In genomic region chr11:116424621-116425407, GRCm38 (mm10) we compare ENCODE assay signal across 19 mouse cellular contexts. TPM values are rescaled to one million over a fixed set of nuclear protein-coding genes. Genes with fewer than 3 reads are reported as not detected.
A peak's percentile ranks its signal among the peaks of the same experiment; 100 is the strongest.
DNase-seq lines count a peak whose midpoint lies in the region; ATAC-seq and TF ChIP-seq lines count a peak whose summit lies in the region.
"Had no signal": no experiment of that assay in that cellular context is flagged by ENCODE, and none has a peak within 500 bp of the region (broad histone marks: within the 10 kb centered on the region; RNA-seq: fewer than 3 reads in every experiment).

No protein-coding gene starts in this region.

- 40% methylated on average over 8 of the region's 8 CpGs for WGBS in heart, embryonic 15.5 days
- 22% methylated on average over 8 of the region's 8 CpGs for WGBS in liver, embryonic 15.5 days (ENCODE audit: insufficient replicate concordance)

- no peak overlapping the region for H3K4me2 ChIP-seq in heart, embryonic 15.5 days
- peak overlapping the region; percentile 55 for H3K4me2 ChIP-seq in CH12.LX (ENCODE audit: insufficient read depth, low read depth, poor library complexity, severe bottlenecking)
- no peak overlapping the region for H3K4me2 ChIP-seq in liver, embryonic 15.5 days
- H3K4me2 ChIP-seq: embryonic facial prominence, embryonic 13.5 days; lung, embryonic 14.5 days; midbrain, embryonic 11.5 days had no signal

- in situ Hi-C loops in CH12.LX (cut with MboI; ENCODE audit: low pct_ligation_motif_present, low pct_unique_long_range_greater_than_20kb, low sequenced_read_pairs): loop anchor here (25.0 kb wide), 1 partner anchor 788 kb away; the partner anchor contains the start of gene Slc25a19

- no peaks in the 10 kb centered on the region for H3K27me3 ChIP-seq in heart, embryonic 15.5 days
- H3K27me3 ChIP-seq in CH12.LX (replicated peaks): no peaks in the 10 kb centered on the region
- no peaks in the 10 kb centered on the region for H3K27me3 ChIP-seq in liver, embryonic 15.5 days
- H3K27me3 ChIP-seq: embryonic facial prominence, embryonic 13.5 days had no signal

- H3K9ac ChIP-seq in heart, embryonic 15.5 days: no peak overlapping the region
- peak overlapping the region; percentile 72 for H3K9ac ChIP-seq in CH12.LX (ENCODE audit: insufficient read depth, low read depth)
- H3K9ac ChIP-seq in liver, embryonic 15.5 days: no peak overlapping the region
- H3K9ac ChIP-seq: embryonic facial prominence, embryonic 13.5 days; lung, embryonic 14.5 days had no signal

- no peak for ATAC-seq in heart, embryonic 15.5 days (replicated peaks; ENCODE audit: insufficient number of reproducible peaks, insufficient read depth, low FRiP score, low read depth)
- ATAC-seq in liver, embryonic 15.5 days (ENCODE audit: insufficient read depth): no peak
- ATAC-seq: hindbrain, embryonic 16.5 days had no signal

- peaks cover 21% of the 10 kb centered on the region for H3K79me2 ChIP-seq in CH12.LX (replicated peaks; ENCODE audit: control insufficient read depth, extremely low read depth, insufficient read depth, poor library complexity, severe bottlenecking)

- H3K4me1 ChIP-seq in heart, embryonic 15.5 days (replicated peaks): peaks cover 12% of the 10 kb centered on the region
- peaks cover 39 to 90% of the 10 kb centered on the region in 2 experiments for H3K4me1 ChIP-seq in CH12.LX (ENCODE audit: control insufficient read depth in 1 of 2, insufficient read depth in 2 of 2)
- peaks cover 27% of the 10 kb centered on the region for H3K4me1 ChIP-seq in liver, embryonic 15.5 days (replicated peaks)
- H3K4me1 ChIP-seq: embryonic facial prominence, embryonic 13.5 days had no signal

- H3K4me3 ChIP-seq in heart, embryonic 15.5 days: no peak overlapping the region
- peak overlapping the region in 2 of 3 experiments; percentile 4 to 12 for H3K4me3 ChIP-seq in CH12.LX (replicated peaks in 1 of 3; ENCODE audit: low read depth in 2 of 3, low read length in 2 of 3, poor library complexity in 1 of 3)
- H3K4me3 ChIP-seq in liver, embryonic 15.5 days (replicated peaks): no peak overlapping the region
- H3K4me3 ChIP-seq: embryonic facial prominence, embryonic 13.5 days; limb, embryonic 10.5 days had no signal

- TF ChIP-seq EP300 in CH12.LX (IDR thresholded peaks at IDR 0.05; ENCODE audit: low read length): no peak

- no peak for DNase-seq in heart, adult 8-10 months (ENCODE audit: low spot score)
- no peak for DNase-seq in CH12.LX (ENCODE audit: extremely low read depth)
- peak; percentile 75 for DNase-seq in R1 (ENCODE audit: low read depth, low spot score)
- no peak for DNase-seq in ovary, postnatal 36 days (ENCODE audit: low spot score)
- no peak for DNase-seq in frontal cortex, postnatal 25 days (ENCODE audit: low spot score in 2 of 2)
- DNase-seq in adrenal gland, adult (ENCODE audit: inconsistent age in 2 of 2, low spot score in 1 of 2): no peak
- DNase-seq: cerebellum, adult 18-20 months; heart, postnatal 14 days; kidney, adult 8-10 months; kidney, postnatal 4 days; lung, embryonic 14.5 days; right cerebral cortex, adult 18-20 months had no signal

- TF ChIP-seq RAD21 in CH12.LX (IDR thresholded peaks at IDR 0.05; ENCODE audit: low read depth, low read length): no peak

- no peaks in the 10 kb centered on the region for H3K36me3 ChIP-seq in heart, embryonic 15.5 days
- H3K36me3 ChIP-seq in CH12.LX (replicated peaks in 1 of 2; ENCODE audit: control insufficient read depth in 1 of 2, insufficient read depth in 1 of 2, low read length in 1 of 2): peaks cover 0 to 3% of the 10 kb centered on the region in 2 experiments
- no peaks in the 10 kb centered on the region for H3K36me3 ChIP-seq in liver, embryonic 15.5 days (replicated peaks)
- H3K36me3 ChIP-seq: embryonic facial prominence, embryonic 13.5 days; limb, embryonic 10.5 days had no signal

- dilution Hi-C loops in CH12.LX (cut with MboI; ENCODE audit: extremely low pct_ligation_motif_present, extremely low pct_unique_long_range_greater_than_20kb, low sequenced_read_pairs): no loop called here

- H3K9me3 ChIP-seq in heart, embryonic 15.5 days (replicated peaks): no peaks in the 10 kb centered on the region
- H3K9me3 ChIP-seq in CH12.LX (replicated peaks; ENCODE audit: low read length): no peaks in the 10 kb centered on the region
- no peaks in the 10 kb centered on the region for H3K9me3 ChIP-seq in liver, embryonic 15.5 days (replicated peaks)
- H3K9me3 ChIP-seq: embryonic facial prominence, embryonic 13.5 days; limb, embryonic 10.5 days had no signal

- 0 out of 2 replicates have a peak overlapping the region, but pooled peaks have one; percentile 29 for H3K27ac ChIP-seq in heart, embryonic 15.5 days
- peak overlapping the region; percentile 97 for H3K27ac ChIP-seq in CH12.LX (ENCODE audit: insufficient read depth, low read depth)
- H3K27ac ChIP-seq in liver, embryonic 15.5 days (replicated peaks): 0 out of 2 replicates have a peak overlapping the region, but pooled peaks have one; percentile 39
- H3K27ac ChIP-seq: embryonic facial prominence, embryonic 13.5 days; limb, embryonic 10.5 days had no signal

- TF ChIP-seq POLR2A in CH12.LX (IDR thresholded peaks at IDR 0.05; ENCODE audit: low read depth, low read length): 0 out of 2 replicates have a peak, but pooled peaks have one; percentile 17

- no peak for TF ChIP-seq CTCF in CH12.LX (conservative IDR thresholded peaks at IDR 0.05 in 1 of 2, IDR thresholded peaks at IDR 0.05 in 1 of 2; ENCODE audit: low read depth in 2 of 2, low read length in 2 of 2)

TF ChIP-seq in CH12.LX, 34 proteins besides CTCF, POLR2A, EP300 and RAD21:
- 0 out of 2 replicates have a peak, but pooled peaks have one; percentile 21 for TF ChIP-seq MEF2A (IDR thresholded peaks at IDR 0.05; ENCODE audit: borderline replicate concordance, low read depth, low read length)
- TF ChIP-seq ZC3H11A (IDR thresholded peaks at IDR 0.05; ENCODE audit: low read depth, low read length): no peak

RNA-seq across cellular contexts. Expression of gene Ubald2, which starts 9.1 kb away (rescaled TPM):
- polyA plus RNA-seq in heart, embryonic 15.5 days (2015; fragmentation: Nextera tagmentation; extraction: Ambion mirVana): 29.3 and 32.5 TPM in 2 replicates
- total RNA-seq in heart, adult 8-10 months (2022): 10 to 100 TPM; 28.2 to 36.0 (median 32.7) TPM
- 321 and 436 TPM in 2 replicates for total RNA-seq in CH12.LX (2012; rRNA removed)
- 291 and 336 TPM in 2 replicates for total RNA-seq in CH12.LX (2014; rRNA removed)
- 222 and 228 TPM in 2 replicates for polyA plus RNA-seq in CH12.LX (2012; ENCODE audit: insufficient read length, low read depth)
- 33.1 and 33.9 TPM in 2 replicates for polyA plus RNA-seq in liver, embryonic 15.5 days (2015; fragmentation: Nextera tagmentation; extraction: Ambion mirVana)

RNA-seq across cellular contexts. Expression of gene Rnf157, which starts 12.0 kb away (rescaled TPM):
- 7.1 and 14.3 TPM in 2 replicates for polyA plus RNA-seq in heart, embryonic 15.5 days (2015; fragmentation: Nextera tagmentation; extraction: Ambion mirVana)
- 10 to 100 TPM in 2 of 4 experiments, 1 to 10 TPM in 2; 7.5 to 12.5 (median 9.4) TPM for total RNA-seq in heart, adult 8-10 months (2022)
- total RNA-seq in CH12.LX (2012; rRNA removed): 17.2 and 39.3 TPM in 2 replicates
- total RNA-seq in CH12.LX (2014; rRNA removed): 7.2 and 8.7 TPM in 2 replicates
- polyA plus RNA-seq in CH12.LX (2012; ENCODE audit: insufficient read length, low read depth): 8.7 and 10.9 TPM in 2 replicates
- polyA plus RNA-seq in liver, embryonic 15.5 days (2015; fragmentation: Nextera tagmentation; extraction: Ambion mirVana): 1.0 and 1.4 TPM in 2 replicates

RNA-seq across cellular contexts. Expression of gene Qrich2, which starts 41.2 kb away (rescaled TPM):
- 0.10 TPM in 1 of 2 replicates, not detected in the other for polyA plus RNA-seq in heart, embryonic 15.5 days (2015; fragmentation: Nextera tagmentation; extraction: Ambion mirVana)
- under 1 TPM in 1 of 4 experiments, not detected in 3; 0.03 TPM for total RNA-seq in heart, adult 8-10 months (2022)
- 0.13 and 0.38 TPM in 2 replicates for total RNA-seq in CH12.LX (2012; rRNA removed)
- total RNA-seq in CH12.LX (2014; rRNA removed): 0.23 and 0.32 TPM in 2 replicates
- polyA plus RNA-seq in CH12.LX (2012; ENCODE audit: insufficient read length, low read depth): 0.29 and 0.37 TPM in 2 replicates
- not detected in 2 replicates for polyA plus RNA-seq in liver, embryonic 15.5 days (2015; fragmentation: Nextera tagmentation; extraction: Ambion mirVana)
- total RNA-seq: heart, postnatal 14 days; neutrophil, adult 5-6 weeks had no signal

Comparison
In these comparisons a context has a peak if more than half of its experiments do, and no peak if none do; other contexts are left out.
1. H3K27ac ChIP-seq: peak in every context shown above with its lines; median percentile 97 in CH12.LX; 39 in liver, embryonic 15.5 days; 29 in heart, embryonic 15.5 days.
2. H3K4me3 ChIP-seq: peak in CH12.LX (2 of 3); none in heart, embryonic 15.5 days (single experiment) and liver, embryonic 15.5 days (single experiment).